Mouse (Mus musculus) stomach, postnatal 0 days (tissue): Measurements from ENCODE around the gene Gemin4.

Experiments
- CTCF ChIP-seq: IDR thresholded peaks from 2 replicates; pipeline ENCODE4 v1.5.1; 2016; ENCODE audit warnings: antibody characterized with exemption, low read depth, mild to moderate bottlenecking, moderate library complexity
- EP300 ChIP-seq: optimal IDR thresholded peaks from 2 replicates; pipeline ENCODE3; 2016; ENCODE audit warnings: antibody characterized with exemption

GRCm38 (mm10) chr11:76256129-76256528 lies 38.7 kb upstream of the Gemin4 start:
- TF ChIP-seq EP300 (no peak), CTCF (no peak)
